Mouse (Mus musculus): ENCODE data around the gene Ezr. TPM values are rescaled to one million over a fixed set of nuclear protein-coding genes. Genes with fewer than 3 reads are reported as not detected.

Gene Ezr
- polyA plus RNA-seq, 1 experiment from 2014 or later: 48.3 TPM

Other genes with a start within 250 kb of the Ezr start
- 6.6 and 6.9 TPM in 2 replicates for gene Dynlt1c, start 181.1 kb downstream of the Ezr start, polyA plus RNA-seq (2015; fragmentation: Nextera tagmentation; extraction: Ambion mirVana)
- gene Dynlt1f, start 126.9 kb downstream of the Ezr start, polyA plus RNA-seq (2015; fragmentation: Nextera tagmentation; extraction: Ambion mirVana): 69.7 and 76.3 TPM in 2 replicates
- 0.08 and 0.17 TPM in 2 replicates for gene Sytl3, start 123.7 kb downstream of the Ezr start, polyA plus RNA-seq (2015; fragmentation: Nextera tagmentation; extraction: Ambion mirVana)
- gene Rsph3b, start 165.9 kb upstream of the Ezr start, polyA plus RNA-seq (2015; fragmentation: Nextera tagmentation; extraction: Ambion mirVana): 11.6 and 13.4 TPM in 2 replicates
- 13.1 and 13.5 TPM in 2 replicates for gene Tagap1, start 178.4 kb upstream of the Ezr start, polyA plus RNA-seq (2015; fragmentation: Nextera tagmentation; extraction: Ambion mirVana)
- 131 and 133 TPM in 2 replicates for gene Rnaset2b, start 187.8 kb upstream of the Ezr start, polyA plus RNA-seq (2015; fragmentation: Nextera tagmentation; extraction: Ambion mirVana)
- gene Gm49721, start 196.1 kb upstream of the Ezr start, polyA plus RNA-seq (2015; fragmentation: Nextera tagmentation; extraction: Ambion mirVana): 0.07 TPM in 1 of 2 replicates, not detected in the other
- gene Gm1604a, start 242.8 kb upstream of the Ezr start, polyA plus RNA-seq (2015; fragmentation: Nextera tagmentation; extraction: Ambion mirVana): 0.20 TPM in 1 of 2 replicates, not detected in the other